Comparison of ENCODE assay signal across 8 mouse cellular contexts in genomic region chr15:96286015-96286934, GRCm38 (mm10). TPM values are rescaled to one million over a fixed set of nuclear protein-coding genes. Genes with fewer than 3 reads are reported as not detected.
DNase-seq lines count a peak whose midpoint lies in the region; ATAC-seq and TF ChIP-seq lines count a peak whose summit lies in the region.

No protein-coding gene starts in this region.

- peak overlapping the region; percentile 99 for H3K9ac ChIP-seq in embryonic facial prominence, embryonic 15.5 days
- peak overlapping the region; percentile 99 for H3K9ac ChIP-seq in kidney, embryonic 14.5 days (ENCODE audit: low read depth, low read length)
- peak overlapping the region; percentile 98 for H3K9ac ChIP-seq in limb, embryonic 15.5 days
- H3K9ac ChIP-seq in midbrain, postnatal 0 days (replicated peaks; ENCODE audit: low read length, poor library complexity, severe bottlenecking), result peak overlapping the region; percentile 97

- H3K27me3 ChIP-seq in embryonic facial prominence, embryonic 15.5 days, result no peaks in the 10 kb centered on the region
- H3K27me3 ChIP-seq in kidney, embryonic 14.5 days (ENCODE audit: control insufficient read depth, insufficient read depth, low read length), result no peaks in the 10 kb centered on the region
- no peaks in the 10 kb centered on the region for H3K27me3 ChIP-seq in limb, embryonic 15.5 days
- H3K27me3 ChIP-seq in midbrain, postnatal 0 days (ENCODE audit: insufficient read depth, low read length), result no peaks in the 10 kb centered on the region

- peak; percentile 92 for DNase-seq in 416B (ENCODE audit: low read depth)
- DNase-seq in heart, adult 9 months (ENCODE audit: low spot score in 2 of 2), result peak; percentile 96 to 97
- DNase-seq in midbrain, postnatal 0 days (ENCODE audit: low spot score), result peak; percentile 95
- peak; percentile 93 to 95 for DNase-seq in spleen, postnatal 10 days (ENCODE audit: low spot score in 2 of 2)

- peak; percentile 81 for ATAC-seq in embryonic facial prominence, embryonic 15.5 days (ENCODE audit: insufficient number of reproducible peaks, low FRiP score, low TSS enrichment, low read depth)
- ATAC-seq in kidney, embryonic 14.5 days (ENCODE audit: low FRiP score, low TSS enrichment), result peak; percentile 72
- peak; percentile 79 for ATAC-seq in limb, embryonic 15.5 days (ENCODE audit: insufficient number of reproducible peaks, low FRiP score, low TSS enrichment, low read depth)
- peak; percentile 85 for ATAC-seq in midbrain, postnatal 0 days (ENCODE audit: low FRiP score)

- TF ChIP-seq POLR2A in bone marrow, adult 2 months (IDR thresholded peaks at IDR 0.05; ENCODE audit: borderline replicate concordance, control insufficient read depth, low read depth, low read length), result peak; percentile 79

- H3K9me3 ChIP-seq in embryonic facial prominence, embryonic 15.5 days (replicated peaks), result no peaks in the 10 kb centered on the region
- no peaks in the 10 kb centered on the region for H3K9me3 ChIP-seq in kidney, embryonic 14.5 days (ENCODE audit: control insufficient read depth, low read length)
- no peaks in the 10 kb centered on the region for H3K9me3 ChIP-seq in limb, embryonic 15.5 days
- H3K9me3 ChIP-seq in midbrain, postnatal 0 days (ENCODE audit: low read length), result no peaks in the 10 kb centered on the region

- H3K4me2 ChIP-seq in embryonic facial prominence, embryonic 15.5 days (replicated peaks), result peak overlapping the region; percentile 71
- H3K4me2 ChIP-seq in kidney, embryonic 14.5 days (replicated peaks; ENCODE audit: low read depth, low read length), result peak overlapping the region; percentile 75
- H3K4me2 ChIP-seq in limb, embryonic 15.5 days, result peak overlapping the region; percentile 71
- H3K4me2 ChIP-seq in midbrain, postnatal 0 days (ENCODE audit: low read depth, low read length, poor library complexity, severe bottlenecking), result peak overlapping the region; percentile 85

- peak; percentile 67; the same call in 1 of the 2 replicates for TF ChIP-seq CTCF in bone marrow, adult 2 months (IDR thresholded peaks at IDR 0.05; ENCODE audit: control insufficient read depth, insufficient read depth, low read length)
- TF ChIP-seq CTCF in midbrain, postnatal 0 days (IDR thresholded peaks at IDR 0.05), result peak; percentile 62

- peak overlapping the region; percentile 100 for H3K27ac ChIP-seq in bone marrow, adult 2 months (ENCODE audit: control insufficient read depth, insufficient read depth, low read depth, low read length, poor library complexity)
- peak overlapping the region; percentile 100 for H3K27ac ChIP-seq in embryonic facial prominence, embryonic 15.5 days (replicated peaks)
- peak overlapping the region; percentile 100 for H3K27ac ChIP-seq in kidney, embryonic 14.5 days (ENCODE audit: low read depth, low read length)
- H3K27ac ChIP-seq in limb, embryonic 15.5 days, result peak overlapping the region; percentile 100
- H3K27ac ChIP-seq in midbrain, postnatal 0 days (ENCODE audit: low read depth, low read length), result peak overlapping the region; percentile 99

- peaks cover 4% of the 10 kb centered on the region; the same call in 1 of the 2 replicates for H3K4me1 ChIP-seq in bone marrow, adult 2 months (ENCODE audit: control insufficient read depth, insufficient read depth, low read length)
- peaks cover 24% of the 10 kb centered on the region for H3K4me1 ChIP-seq in embryonic facial prominence, embryonic 15.5 days
- peaks cover 10% of the 10 kb centered on the region; the same call in 1 of the 2 replicates for H3K4me1 ChIP-seq in kidney, embryonic 14.5 days (ENCODE audit: control insufficient read depth, insufficient read depth, low read length)
- peaks cover 22% of the 10 kb centered on the region for H3K4me1 ChIP-seq in limb, embryonic 15.5 days
- peaks cover 6% of the 10 kb centered on the region; the same call in 1 of the 2 replicates for H3K4me1 ChIP-seq in midbrain, postnatal 0 days (ENCODE audit: insufficient read depth, low read length)

- H3K4me3 ChIP-seq in bone marrow, adult 2 months (replicated peaks; ENCODE audit: control insufficient read depth, low read depth, low read length), result peak overlapping the region; percentile 89
- peak overlapping the region; percentile 84 for H3K4me3 ChIP-seq in embryonic facial prominence, embryonic 15.5 days (replicated peaks)
- peak overlapping the region; percentile 96 for H3K4me3 ChIP-seq in kidney, embryonic 14.5 days (ENCODE audit: low read length)
- peak overlapping the region; percentile 80 for H3K4me3 ChIP-seq in limb, embryonic 15.5 days
- peak overlapping the region; percentile 91 for H3K4me3 ChIP-seq in midbrain, postnatal 0 days (ENCODE audit: low read depth, low read length)

- WGBS in bone marrow, adult 2 months, result under 1% methylated on average over 71 of the region's 72 CpGs
- under 1% methylated on average over 72 of the region's 72 CpGs for WGBS in embryonic facial prominence, embryonic 15.5 days
- under 1% methylated on average over 58 of the region's 72 CpGs for WGBS in kidney, embryonic 14.5 days
- WGBS in limb, embryonic 15.5 days, result under 1% methylated on average over 71 of the region's 72 CpGs
- WGBS in midbrain, postnatal 0 days, result 0% methylated on average over 62 of the region's 72 CpGs

- 0 out of 2 replicates have a peak, but pooled peaks cover 2% of the 10 kb centered on the region for H3K36me3 ChIP-seq in embryonic facial prominence, embryonic 15.5 days
- peaks cover under 1% of the 10 kb centered on the region; the same call in 1 of the 2 replicates for H3K36me3 ChIP-seq in kidney, embryonic 14.5 days (ENCODE audit: control insufficient read depth, insufficient read depth, low read length)
- 0 out of 2 replicates have a peak, but pooled peaks cover under 1% of the 10 kb centered on the region for H3K36me3 ChIP-seq in limb, embryonic 15.5 days
- no peaks in the 10 kb centered on the region for H3K36me3 ChIP-seq in midbrain, postnatal 0 days (ENCODE audit: insufficient read depth, low read length)

RNA-seq across cellular contexts. Expression of gene Arid2, which starts 1.0 kb away (rescaled TPM):
- 22.8 and 27.4 TPM in 2 replicates for polyA plus RNA-seq in bone marrow, adult 2 months (2011; ENCODE audit: insufficient read depth, insufficient read length, low replicate concordance, missing spikeins)
- 21.3 and 22.8 TPM in 2 replicates for polyA plus RNA-seq in embryonic facial prominence, embryonic 15.5 days (2015; fragmentation: Nextera tagmentation; extraction: Ambion mirVana)
- polyA plus RNA-seq in kidney, embryonic 14.5 days (2014; fragmentation: Nextera tagmentation; extraction: Ambion mirVana), result 33.2 and 36.0 TPM in 2 replicates
- 18.3 and 21.5 TPM in 2 replicates for polyA plus RNA-seq in limb, embryonic 15.5 days (2015; fragmentation: Nextera tagmentation; extraction: Ambion mirVana)
- total RNA-seq in midbrain, postnatal 0 days (2014; rRNA removed), result 40.8 and 55.6 TPM in 2 replicates
- polyA plus RNA-seq in midbrain, postnatal 0 days (2015; fragmentation: Nextera tagmentation; extraction: Ambion mirVana), result 9.5 and 11.2 TPM in 2 replicates

Comparison
In these comparisons a context has a peak if more than half of its experiments do, and no peak if none do; other contexts are left out.
1. Peak in every context shown above with its lines: DNase-seq, ATAC-seq, H3K4me3 ChIP-seq and H3K27ac ChIP-seq.